In genomic region chr6:43266356-43266755, GRCm38 (mm10) we compare ENCODE assay signal across 8 mouse cellular contexts. TPM values are rescaled to one million over a fixed set of nuclear protein-coding genes. Genes with fewer than 3 reads are reported as not detected.
A peak's percentile ranks its signal among the peaks of the same experiment; 100 is the strongest.
DNase-seq lines count a peak whose midpoint lies in the region; ATAC-seq lines count a peak whose summit lies in the region.

No protein-coding gene starts in this region.

- peak; percentile 45 for ATAC-seq in forebrain, embryonic 13.5 days
- no peak for ATAC-seq in hindbrain, embryonic 16.5 days
- peak; percentile 58; the same call in 1 of the 2 replicates for ATAC-seq in liver, embryonic 11.5 days (replicated peaks; ENCODE audit: low FRiP score)

- 0 out of 2 replicates have a peak overlapping the region, but pooled peaks have one; percentile 60 for H3K9ac ChIP-seq in forebrain, embryonic 13.5 days
- no peak overlapping the region for H3K9ac ChIP-seq in hindbrain, embryonic 16.5 days (ENCODE audit: low read depth, low read length)
- H3K9ac ChIP-seq in liver, embryonic 11.5 days (ENCODE audit: low read depth, low read length): no peak overlapping the region

- H3K4me1 ChIP-seq in forebrain, embryonic 13.5 days: peaks cover 15% of the 10 kb centered on the region
- H3K4me1 ChIP-seq in hindbrain, embryonic 16.5 days (ENCODE audit: control insufficient read depth, insufficient read depth, low read depth, low read length): peaks cover 11% of the 10 kb centered on the region
- no peaks in the 10 kb centered on the region for H3K4me1 ChIP-seq in liver, embryonic 11.5 days (replicated peaks; ENCODE audit: control insufficient read depth, insufficient read depth, low read length)

- H3K36me3 ChIP-seq in forebrain, embryonic 13.5 days (ENCODE audit: poor library complexity, severe bottlenecking): no peaks in the 10 kb centered on the region
- no peaks in the 10 kb centered on the region for H3K36me3 ChIP-seq in hindbrain, embryonic 16.5 days (ENCODE audit: control insufficient read depth, insufficient read depth, low read length)
- no peaks in the 10 kb centered on the region for H3K36me3 ChIP-seq in liver, embryonic 11.5 days (ENCODE audit: control insufficient read depth, insufficient read depth, low read length)

- peak; percentile 7 for DNase-seq in ovary, postnatal 10 days (ENCODE audit: low spot score)
- DNase-seq in ovary, adult 18-20 months (ENCODE audit: low spot score): no peak
- DNase-seq in liver, embryonic 11.5 days (ENCODE audit: low spot score): peak; percentile 40
- peak; percentile 45 for DNase-seq in neural tube, embryonic 10.5 days (ENCODE audit: extremely low spot score, low spot score)
- DNase-seq in cerebellum, adult 9-11 months: no peak
- DNase-seq in frontal cortex, postnatal 25 days (ENCODE audit: low spot score in 2 of 2): no peak

- H3K27ac ChIP-seq in forebrain, embryonic 13.5 days: no peak overlapping the region
- no peak overlapping the region for H3K27ac ChIP-seq in hindbrain, embryonic 16.5 days (ENCODE audit: low read depth, low read length)
- no peak overlapping the region for H3K27ac ChIP-seq in liver, embryonic 11.5 days (ENCODE audit: low read depth, low read length)

- H3K4me3 ChIP-seq in forebrain, embryonic 13.5 days: peak overlapping the region; percentile 48
- H3K4me3 ChIP-seq in hindbrain, embryonic 16.5 days (ENCODE audit: low read length): peak overlapping the region; percentile 53
- peak overlapping the region; percentile 62 for H3K4me3 ChIP-seq in liver, embryonic 11.5 days (ENCODE audit: low read depth, low read length)

- no peaks in the 10 kb centered on the region for H3K9me3 ChIP-seq in forebrain, embryonic 13.5 days (replicated peaks)
- H3K9me3 ChIP-seq in hindbrain, embryonic 16.5 days (ENCODE audit: control insufficient read depth, low read length): no peaks in the 10 kb centered on the region
- H3K9me3 ChIP-seq in liver, embryonic 11.5 days (ENCODE audit: control insufficient read depth, low read length): no peaks in the 10 kb centered on the region

- peaks cover 31% of the 10 kb centered on the region for H3K27me3 ChIP-seq in forebrain, embryonic 13.5 days
- peaks cover 11% of the 10 kb centered on the region; the same call in 1 of the 2 replicates for H3K27me3 ChIP-seq in hindbrain, embryonic 16.5 days (replicated peaks; ENCODE audit: control insufficient read depth, insufficient read depth, low read length)
- peaks cover 6% of the 10 kb centered on the region for H3K27me3 ChIP-seq in liver, embryonic 11.5 days (replicated peaks; ENCODE audit: control insufficient read depth, insufficient read depth, low read length)

- 8% methylated on average over 8 of the region's 8 CpGs for WGBS in forebrain, embryonic 13.5 days
- 13% methylated on average over 8 of the region's 8 CpGs for WGBS in hindbrain, embryonic 16.5 days
- 7% methylated on average over 8 of the region's 8 CpGs for WGBS in liver, embryonic 11.5 days

- peak overlapping the region; percentile 80 for H3K4me2 ChIP-seq in forebrain, embryonic 13.5 days
- H3K4me2 ChIP-seq in hindbrain, embryonic 16.5 days (ENCODE audit: low read length): peak overlapping the region; percentile 91
- H3K4me2 ChIP-seq in liver, embryonic 11.5 days: peak overlapping the region; percentile 79

RNA-seq across cellular contexts. Expression of gene Arhgef5, which starts 1.0 kb away (rescaled TPM):
- polyA plus RNA-seq in forebrain, embryonic 13.5 days (2015; fragmentation: Nextera tagmentation; extraction: Ambion mirVana): 1.5 and 2.4 TPM in 2 replicates
- 2.0 and 3.2 TPM in 2 replicates for polyA plus RNA-seq in hindbrain, embryonic 16.5 days (2015; fragmentation: Nextera tagmentation; extraction: Ambion mirVana)
- polyA plus RNA-seq in liver, embryonic 11.5 days (2014; fragmentation: Nextera tagmentation; extraction: Ambion mirVana): 3.1 and 3.8 TPM in 2 replicates

RNA-seq across cellular contexts. Expression of gene Olfr47, which starts 35.0 kb away (rescaled TPM):
- polyA plus RNA-seq in forebrain, embryonic 13.5 days (2015; fragmentation: Nextera tagmentation; extraction: Ambion mirVana): not detected in 2 replicates
- polyA plus RNA-seq in hindbrain, embryonic 16.5 days (2015; fragmentation: Nextera tagmentation; extraction: Ambion mirVana): not detected in 2 replicates
- polyA plus RNA-seq in liver, embryonic 11.5 days (2014; fragmentation: Nextera tagmentation; extraction: Ambion mirVana): not detected in 2 replicates

RNA-seq across cellular contexts. Expression of gene Nobox, which starts 43.0 kb away (rescaled TPM):
- not detected in 2 replicates for polyA plus RNA-seq in forebrain, embryonic 13.5 days (2015; fragmentation: Nextera tagmentation; extraction: Ambion mirVana)
- not detected in 2 replicates for polyA plus RNA-seq in hindbrain, embryonic 16.5 days (2015; fragmentation: Nextera tagmentation; extraction: Ambion mirVana)
- polyA plus RNA-seq in liver, embryonic 11.5 days (2014; fragmentation: Nextera tagmentation; extraction: Ambion mirVana): not detected in 2 replicates

RNA-seq across cellular contexts. Expression of gene Olfr434, which starts 53.5 kb away (rescaled TPM):
- polyA plus RNA-seq in forebrain, embryonic 13.5 days (2015; fragmentation: Nextera tagmentation; extraction: Ambion mirVana): not detected in 2 replicates
- not detected in 2 replicates for polyA plus RNA-seq in hindbrain, embryonic 16.5 days (2015; fragmentation: Nextera tagmentation; extraction: Ambion mirVana)
- polyA plus RNA-seq in liver, embryonic 11.5 days (2014; fragmentation: Nextera tagmentation; extraction: Ambion mirVana): not detected in 2 replicates

Comparison
In these comparisons a context has a peak if more than half of its experiments do, and no peak if none do; other contexts are left out.
1. DNase-seq: peak in ovary, postnatal 10 days (single experiment), liver, embryonic 11.5 days (single experiment) and neural tube, embryonic 10.5 days (single experiment); none in ovary, adult 18-20 months (single experiment), cerebellum, adult 9-11 months (single experiment) and frontal cortex, postnatal 25 days (0 of 2).
2. Peak in every context shown above with its lines, with median percentiles within 50 percentile points of each other: H3K4me2 ChIP-seq and H3K4me3 ChIP-seq.